Mouse (Mus musculus): ENCODE results near the gene Lrrc8d. TPM values are rescaled to one million over a fixed set of nuclear protein-coding genes. Genes with fewer than 3 reads are reported as not detected.
A peak's percentile ranks its signal among the peaks of the same experiment; 100 is the strongest.

The Lrrc8d gene
- total and polyA plus RNA-seq, 3 experiments: 11.4 to 258 (median 21.9) TPM

GRCm38 (mm10) chr5:105871140-105871539, 171.4 kb downstream of the Lrrc8d start:
- TF ChIP-seq ZKSCAN1 (IDR thresholded peaks at IDR 0.05; ENCODE audit: low read depth, low read length) (peak; percentile 92), NELFE (IDR thresholded peaks at IDR 0.05; ENCODE audit: low read depth, low read length) (no peak), MYC (IDR thresholded peaks at IDR 0.05; ENCODE audit: low read depth, low read length) (no peak)
- DNase-seq (ENCODE audit: low read depth, low spot score): no peak
- no peak overlapping the region for H3K4me3 ChIP-seq (ENCODE audit: control insufficient read depth in 1 of 2, insufficient read depth in 1 of 2, low read depth in 2 of 2, low read length in 2 of 2)

GRCm38 (mm10) chr5:105872176-105872575, 172.4 kb downstream of the Lrrc8d start:
- no peaks in the 10 kb centered on the region for H3K27me3 ChIP-seq (ENCODE audit: control insufficient read depth in 1 of 2, insufficient read depth in 2 of 2, low read length in 2 of 2)
- peaks cover 0 to 4% of the 10 kb centered on the region in 2 experiments; a peak in 2 of 4 replicates for H3K36me3 ChIP-seq (ENCODE audit: control insufficient read depth in 1 of 2, insufficient read depth in 2 of 2, low read length in 2 of 2)
- peak; percentile 21 for DNase-seq (ENCODE audit: low read depth, low spot score)
- H3K79me2 ChIP-seq (ENCODE audit: control insufficient read depth, insufficient read depth, low read length, poor library complexity): peaks cover 6% of the 10 kb centered on the region
- no peaks in the 10 kb centered on the region for H3K9me3 ChIP-seq (replicated peaks; ENCODE audit: insufficient read depth, low read length)
- H3K9ac ChIP-seq (ENCODE audit: control insufficient read depth, low read depth, low read length, poor library complexity, severe bottlenecking): no peak overlapping the region
- H3K4me1 ChIP-seq (ENCODE audit: control insufficient read depth in 1 of 2, insufficient read depth in 2 of 2, low read length in 2 of 2): peaks cover 7 to 13% of the 10 kb centered on the region in 2 experiments; a peak in 3 of 4 replicates
- no peak overlapping the region for H3K27ac ChIP-seq (ENCODE audit: control insufficient read depth, low read depth, low read length)
- TF ChIP-seq EP300 (IDR thresholded peaks at IDR 0.05; ENCODE audit: low read depth in 1 of 2, low read length in 2 of 2) (no peak), CHD1 (IDR thresholded peaks at IDR 0.05; ENCODE audit: low read depth, low read length) (no peak), MAX (IDR thresholded peaks at IDR 0.05; ENCODE audit: low read length) (no peak), GABPA (IDR thresholded peaks at IDR 0.05; ENCODE audit: low read depth, low read length) (no peak), MAFK (IDR thresholded peaks at IDR 0.05; ENCODE audit: borderline replicate concordance, low read depth, low read length) (no peak), HCFC1 (IDR thresholded peaks at IDR 0.05; ENCODE audit: low read depth, low read length) (no peak), NRF1 (IDR thresholded peaks at IDR 0.05; ENCODE audit: insufficient read depth, low read depth, low read length, poor library complexity, severe bottlenecking) (no peak), ETS1 (IDR thresholded peaks at IDR 0.05; ENCODE audit: low read depth, low read length) (no peak), GATA1 (IDR thresholded peaks at IDR 0.05; ENCODE audit: low read depth, low read length) (no peak), JUND (IDR thresholded peaks at IDR 0.05; ENCODE audit: low read depth, low read length) (no peak), SMC3 (IDR thresholded peaks at IDR 0.05; ENCODE audit: low read depth, low read length) (no peak), MYC (IDR thresholded peaks at IDR 0.05; ENCODE audit: low read depth, low read length) (no peak), ELF1 (IDR thresholded peaks at IDR 0.05; ENCODE audit: low read depth, low read length) (no peak), POLR2AphosphoS2 (IDR thresholded peaks at IDR 0.05; ENCODE audit: low read length) (no peak), RCOR1 (IDR thresholded peaks at IDR 0.05; ENCODE audit: low read depth, low read length) (no peak), USF2 (IDR thresholded peaks at IDR 0.05; ENCODE audit: borderline replicate concordance in 1 of 2, insufficient read depth in 1 of 2, low read depth in 1 of 2, low read length in 2 of 2) (no peak)
- H3K4me3 ChIP-seq (ENCODE audit: control insufficient read depth in 1 of 2, insufficient read depth in 1 of 2, low read depth in 2 of 2, low read length in 2 of 2): no peak overlapping the region

More at GRCm38 (mm10) chr5:105871140-105871539, 171.4 kb downstream of the Lrrc8d start:
- no peak overlapping the region for H3K9ac ChIP-seq (ENCODE audit: control insufficient read depth, low read depth, low read length, poor library complexity, severe bottlenecking)
- H3K79me2 ChIP-seq (ENCODE audit: control insufficient read depth, insufficient read depth, low read length, poor library complexity): no peaks in the 10 kb centered on the region
- H3K36me3 ChIP-seq (ENCODE audit: control insufficient read depth in 1 of 2, insufficient read depth in 2 of 2, low read length in 2 of 2): peaks cover 0 to 4% of the 10 kb centered on the region in 2 experiments; a peak in 2 of 4 replicates
- no peak overlapping the region for H3K27ac ChIP-seq (ENCODE audit: control insufficient read depth, low read depth, low read length)
- H3K9me3 ChIP-seq (replicated peaks; ENCODE audit: insufficient read depth, low read length): no peaks in the 10 kb centered on the region
- peaks cover 7 to 13% of the 10 kb centered on the region in 2 experiments; a peak in 3 of 4 replicates for H3K4me1 ChIP-seq (ENCODE audit: control insufficient read depth in 1 of 2, insufficient read depth in 2 of 2, low read length in 2 of 2)
- H3K27me3 ChIP-seq (ENCODE audit: control insufficient read depth in 1 of 2, insufficient read depth in 2 of 2, low read length in 2 of 2): no peaks in the 10 kb centered on the region

All from MEL (cell line).